Mouse (Mus musculus): ENCODE data around the gene Ttc23l.
"Not testable (repeated sequence)": the region's sequence is repeated elsewhere in the genome, so short reads cannot be mapped to it uniquely, and the experiment has no call there.

The Ttc23l gene

DNA sequence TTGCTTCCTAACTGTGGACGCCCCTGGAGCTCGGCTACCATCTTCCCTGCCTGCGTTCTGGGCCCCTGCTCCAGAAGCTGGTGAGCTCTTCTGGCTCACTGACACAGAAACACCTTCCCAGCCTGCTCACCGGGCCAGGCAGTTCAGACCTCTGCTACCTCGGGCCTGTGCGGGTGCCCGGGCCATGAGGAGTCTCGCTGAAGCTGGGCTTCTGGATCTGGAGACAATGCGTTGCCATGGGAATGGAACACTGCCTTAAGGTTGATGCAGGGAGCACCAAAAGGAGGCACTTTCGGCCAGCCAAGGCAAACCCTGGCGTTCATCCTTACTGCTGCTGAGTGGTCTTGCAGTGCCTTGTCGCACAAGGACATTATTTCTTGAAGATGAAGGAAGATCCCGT is at the start of gene Ttc23l:
Gene Ttc23l, minus strand, starts transcription at position 204 of the 400 bp plus-strand sequence.
- DNase-seq (ENCODE audit: low spot score), result no peak

- DNase-seq (ENCODE audit: low spot score), result no peak
Measured at GRCm38 (mm10) chr15:10599413-10599812, 40.9 kb upstream of the Ttc23l start.

DNA sequence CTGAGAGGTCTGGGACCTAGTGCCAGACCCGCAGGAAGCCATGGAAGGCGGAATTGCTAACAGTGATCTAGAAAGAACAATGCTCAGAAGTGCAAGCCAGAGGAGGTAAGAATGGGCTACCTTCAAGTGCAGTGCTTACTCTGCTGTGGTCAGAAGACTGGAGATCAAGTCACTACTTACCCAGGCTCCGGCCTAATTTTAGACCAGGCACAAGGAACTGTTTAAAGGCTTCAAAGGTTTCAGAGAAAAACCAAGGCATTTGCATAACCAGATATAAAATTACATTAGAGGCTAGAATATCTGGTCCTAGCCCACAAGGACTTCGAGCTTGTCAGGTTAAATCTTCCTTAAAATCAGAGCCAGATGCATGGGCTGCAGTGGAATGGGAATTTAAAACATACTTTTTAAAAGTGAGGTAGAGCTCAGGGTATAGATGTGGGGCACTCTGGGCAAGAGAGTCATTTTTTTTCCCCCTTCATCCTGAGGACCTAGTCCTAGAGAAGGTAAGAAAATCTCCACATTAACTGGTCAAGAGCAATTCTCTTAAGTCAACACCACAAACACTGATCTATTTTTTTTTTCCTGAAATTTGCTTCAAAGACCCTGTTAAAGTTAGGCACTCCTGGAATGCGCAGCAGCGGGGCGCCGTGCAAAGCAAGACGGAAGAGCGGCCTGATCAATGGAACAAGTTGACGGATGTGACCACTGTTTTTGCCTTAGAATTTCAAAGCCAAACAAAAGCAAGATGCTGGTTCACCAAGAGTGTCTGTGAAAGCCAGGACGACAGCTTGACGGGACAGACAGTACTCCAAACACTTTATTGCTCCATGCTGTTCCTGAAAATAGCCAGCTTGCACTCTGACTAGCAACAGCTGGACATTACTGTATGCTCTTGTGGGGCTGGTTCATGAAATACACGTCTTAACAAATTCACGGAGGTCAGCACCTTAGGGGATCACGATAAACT is 40.1 kb upstream of the Ttc23l start:
- no peak for DNase-seq (ENCODE audit: low spot score)

DNA sequence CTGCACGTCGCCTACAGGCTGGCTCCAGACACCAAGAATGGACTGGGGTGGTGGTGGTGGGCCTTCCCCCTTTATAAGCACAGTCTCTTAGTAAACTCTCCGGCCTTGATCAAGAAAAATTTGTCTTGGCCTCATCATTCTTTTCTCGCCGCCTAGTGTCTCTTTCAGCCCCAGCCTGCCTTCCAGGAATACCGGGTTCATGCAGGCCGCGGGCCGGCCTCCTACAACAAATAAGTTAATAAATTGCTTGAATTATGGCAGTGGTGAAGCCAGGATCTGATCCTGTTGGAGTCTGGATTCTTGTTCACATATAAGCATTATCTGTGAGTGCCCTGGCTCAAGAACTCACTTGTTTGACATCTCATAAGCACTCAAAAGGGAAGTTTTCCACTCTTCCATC is 38.4 kb upstream of the Ttc23l start:
- DNase-seq (ENCODE audit: low spot score), result no peak

DNA sequence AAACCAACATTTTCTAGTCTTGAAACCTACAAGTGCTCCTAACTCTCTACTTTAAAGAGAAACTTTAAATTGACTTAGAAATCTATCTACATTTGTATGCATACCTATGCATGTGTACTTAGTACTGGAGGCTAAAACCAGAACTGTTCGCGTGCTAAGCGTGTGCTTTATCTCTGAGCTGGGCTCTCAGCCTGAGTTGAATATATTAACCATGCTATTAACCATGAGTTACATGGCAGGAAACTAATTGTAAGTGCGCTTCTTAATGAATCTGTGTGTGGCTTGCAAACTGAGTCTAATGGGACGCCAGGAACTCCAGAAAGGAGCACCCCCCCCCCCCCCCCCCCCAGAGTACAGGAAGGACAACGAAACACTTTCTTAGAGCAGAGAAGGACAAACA is 36.9 kb upstream of the Ttc23l start:
- no peak for DNase-seq (ENCODE audit: low spot score)

DNA sequence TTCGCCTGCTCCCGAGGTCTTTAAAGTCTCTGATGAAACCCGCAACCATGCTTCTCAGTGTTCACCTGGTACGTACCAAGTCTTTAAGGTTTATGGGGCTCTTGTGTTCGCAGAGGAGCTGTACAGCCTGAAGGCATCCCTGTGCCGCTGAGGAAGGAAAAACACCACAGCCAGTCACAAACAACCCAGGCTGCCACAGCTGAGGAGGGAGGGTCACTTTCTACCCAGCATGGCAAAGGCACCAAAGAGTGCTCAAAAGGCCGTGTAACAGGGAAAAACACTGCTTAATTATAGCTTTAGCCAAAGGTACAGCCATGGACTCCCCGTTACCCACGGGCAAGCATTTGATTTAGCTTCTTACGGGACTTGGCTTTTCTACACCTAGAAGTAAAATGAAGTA is 36.4 kb upstream of the Ttc23l start:
- no peak for DNase-seq (ENCODE audit: low spot score)

DNA sequence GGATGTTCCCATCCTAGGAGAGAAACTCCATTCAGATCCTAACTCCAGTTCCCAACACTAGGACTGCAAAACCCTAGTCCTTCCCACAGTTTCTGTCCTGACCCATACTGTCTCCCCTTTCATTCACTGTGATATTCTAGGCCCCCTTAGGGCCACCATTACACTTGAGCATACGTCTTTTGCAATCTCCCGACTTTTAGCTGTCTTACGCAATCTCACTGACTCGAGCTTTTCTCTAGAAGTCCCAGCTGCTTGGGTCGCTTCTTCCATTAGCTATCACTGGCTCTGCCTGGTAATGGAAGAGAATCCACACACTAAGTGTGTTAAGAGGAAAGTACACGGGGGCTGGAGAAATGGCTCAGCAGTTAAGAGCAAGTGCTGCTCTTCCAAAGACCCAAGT is 34.6 kb upstream of the Ttc23l start:
- no peak for DNase-seq (ENCODE audit: low spot score)

GRCm38 (mm10) chr15:10586565-10586964 is 28.1 kb upstream of the Ttc23l start:
- DNase-seq (ENCODE audit: low spot score), result no peak

- DNase-seq (ENCODE audit: low spot score), result no peak
Measured at GRCm38 (mm10) chr15:10584359-10585187, 26.1 kb upstream of the Ttc23l start.

DNA sequence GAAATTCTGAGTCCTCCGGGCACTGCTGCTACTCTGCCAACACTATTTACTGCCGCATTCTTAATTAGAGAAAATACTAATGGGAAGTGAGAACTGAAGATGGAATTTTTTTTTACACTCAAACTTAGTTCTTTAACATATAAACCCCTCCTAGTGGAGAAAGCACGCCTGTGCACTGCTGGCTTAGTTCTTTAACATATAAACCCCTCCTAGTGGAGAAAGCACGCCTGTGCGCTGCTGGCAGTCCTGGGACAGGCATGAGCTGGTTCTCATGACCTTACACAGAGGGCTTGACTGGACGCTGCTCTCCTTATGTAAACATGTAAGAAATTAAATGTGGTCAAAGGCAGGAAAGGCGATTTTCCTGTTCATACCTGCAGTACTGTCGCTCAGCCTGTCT is 24.9 kb upstream of the Ttc23l start:
- peak; percentile 12 for DNase-seq (ENCODE audit: low spot score)

DNA sequence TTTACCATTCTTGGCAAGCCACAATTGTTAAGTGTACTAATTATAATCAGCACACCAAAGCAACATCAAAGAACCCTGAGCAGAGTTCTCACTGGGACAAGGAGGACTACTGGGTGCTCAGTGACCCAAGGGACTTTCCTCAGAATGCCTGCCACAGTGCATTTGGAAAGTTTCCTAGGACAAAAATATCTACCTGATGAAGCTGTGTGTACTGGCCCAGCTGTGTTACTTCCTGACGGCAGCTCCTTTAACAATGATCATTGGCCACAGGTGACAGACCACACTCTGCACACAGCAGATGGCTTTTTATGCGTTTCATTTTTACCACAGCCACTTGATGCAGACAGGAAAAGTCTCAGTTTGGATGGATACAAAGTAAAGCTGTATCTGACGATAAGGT is 20.7 kb upstream of the Ttc23l start:
- no peak for DNase-seq (ENCODE audit: low spot score)

DNA sequence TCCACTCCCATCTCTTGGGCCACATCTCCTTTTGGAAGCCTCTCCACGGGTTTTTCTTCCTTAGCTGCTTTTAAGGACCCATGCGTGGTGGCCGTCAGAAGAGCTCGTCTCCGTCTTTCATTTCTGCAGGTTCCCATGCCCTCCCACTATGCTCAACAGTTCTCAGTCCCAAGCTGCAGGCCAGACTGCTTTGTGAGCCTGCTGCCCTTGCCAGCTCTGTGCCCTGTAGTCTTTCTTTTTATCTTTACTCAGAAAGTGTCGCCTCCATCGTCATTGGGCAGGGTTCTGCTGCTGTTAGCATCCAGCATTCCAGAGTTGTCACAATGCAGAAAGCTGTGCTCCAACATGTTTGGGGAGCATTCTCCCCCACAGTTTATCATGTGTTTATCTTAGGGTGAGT is 8.0 kb upstream of the Ttc23l start:
- DNase-seq (ENCODE audit: low spot score), result no peak

- DNase-seq (ENCODE audit: low spot score), result no peak
Measured at GRCm38 (mm10) chr15:10564201-10564600, 5.7 kb upstream of the Ttc23l start.

DNA sequence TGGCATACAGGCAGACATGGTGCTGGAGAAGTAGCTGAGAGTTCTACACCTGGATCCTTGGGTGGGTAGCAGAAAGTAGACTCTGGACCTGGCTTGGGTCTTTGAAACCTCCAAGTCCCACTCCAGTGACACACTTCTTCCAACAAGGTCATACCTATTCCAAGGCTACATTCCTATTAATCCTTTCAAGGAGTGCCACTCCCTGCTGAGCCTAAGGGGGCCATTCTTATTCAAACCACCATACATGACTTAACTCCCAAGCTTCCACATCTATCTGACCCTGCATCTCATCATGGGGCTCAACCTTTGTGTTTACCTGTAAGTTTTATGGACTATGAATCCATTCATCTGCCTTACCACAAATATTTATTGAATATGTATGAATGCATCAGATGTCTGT is 3.8 kb upstream of the Ttc23l start:
- DNase-seq (ENCODE audit: low spot score), result no peak

DNA sequence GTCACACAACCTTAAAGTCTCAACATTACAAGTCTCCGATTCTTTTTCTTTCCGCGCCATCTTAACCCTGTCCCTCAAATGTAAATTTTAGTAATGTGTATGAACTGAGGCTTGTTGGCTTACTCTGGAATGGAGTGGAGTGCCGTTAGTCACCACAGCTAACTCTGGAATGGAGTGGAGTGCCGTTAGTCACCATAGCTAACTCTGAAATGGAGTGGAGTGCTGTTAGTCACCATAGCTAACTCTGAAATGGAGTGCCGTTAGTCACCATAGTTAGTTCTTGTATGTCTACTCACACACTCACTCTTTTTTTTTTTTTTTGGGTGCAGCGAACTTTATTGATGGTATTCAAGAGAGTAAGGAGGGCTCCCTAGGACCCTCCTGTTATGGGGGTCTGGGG is 1.5 kb upstream of the Ttc23l start:
- no peak for DNase-seq (ENCODE audit: low spot score)

DNA sequence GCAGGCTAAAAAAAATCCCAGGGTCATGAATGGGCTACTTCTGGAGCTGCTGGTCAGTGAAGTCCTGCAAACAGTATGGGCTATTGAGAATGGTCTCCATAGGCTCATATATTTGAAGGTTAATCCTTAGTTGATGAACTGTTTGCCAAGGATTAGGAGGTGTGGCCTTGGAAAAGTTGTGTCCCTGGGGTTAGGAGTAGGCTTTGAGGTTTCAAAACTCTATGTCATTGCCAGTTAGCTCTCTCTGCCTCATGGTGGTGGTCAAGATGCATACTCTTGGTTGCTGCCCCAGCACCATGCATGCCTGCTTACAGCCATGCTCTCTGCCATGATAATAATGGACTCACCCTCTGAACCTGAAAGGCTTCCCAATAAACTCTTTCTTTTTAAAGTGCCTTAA is 4.1 kb downstream of the Ttc23l start:
- DNase-seq (ENCODE audit: low spot score), result no peak

GRCm38 (mm10) chr15:10540271-10541088 is 18.0 kb downstream of the Ttc23l start:
- DNase-seq (ENCODE audit: low spot score), result no peak

GRCm38 (mm10) chr15:10535969-10536368 is 22.5 kb downstream of the Ttc23l start:
- no peak for DNase-seq (ENCODE audit: low spot score)

DNA sequence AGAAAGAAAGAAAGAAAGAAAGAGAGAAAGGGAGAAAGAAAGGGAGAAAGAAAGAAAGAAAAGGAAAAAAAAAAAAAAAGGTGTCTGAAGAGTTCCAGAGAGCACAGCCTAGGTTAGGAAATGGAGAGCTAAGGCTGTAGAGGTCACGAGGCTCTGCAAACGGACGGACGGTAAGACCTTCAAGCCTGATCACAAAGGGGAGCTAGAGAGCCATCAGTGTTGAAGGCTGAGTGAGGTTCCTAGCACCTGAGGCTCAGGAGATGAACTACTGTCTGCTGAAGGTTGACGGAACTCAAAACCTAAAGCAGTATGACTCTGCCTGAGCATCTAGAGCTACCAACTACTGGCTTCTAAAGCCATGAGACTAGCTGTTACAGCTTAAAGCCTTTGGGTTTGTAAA is 23.9 kb downstream of the Ttc23l start:
- no peak for DNase-seq (ENCODE audit: low spot score)

DNA sequence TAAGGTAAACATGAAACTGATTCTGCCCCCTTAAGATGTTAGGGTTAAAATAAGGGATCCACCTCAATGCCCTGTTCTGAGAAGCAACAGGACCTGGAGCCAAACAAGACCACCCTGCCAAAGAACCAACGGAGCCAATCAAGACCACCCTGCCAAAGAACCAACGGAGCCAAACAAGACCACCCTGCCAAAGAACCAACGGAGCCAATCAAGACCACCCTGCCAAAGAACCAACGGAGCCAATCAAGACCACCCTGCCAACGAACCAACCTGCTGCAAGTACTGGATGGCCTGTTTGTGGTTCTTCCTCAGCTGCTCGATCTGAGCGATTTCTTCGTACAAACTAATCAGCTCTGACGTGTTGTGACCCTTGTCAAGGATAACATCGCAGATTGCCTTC is 25.1 kb downstream of the Ttc23l start:
- DNase-seq (ENCODE audit: low spot score), result not testable (repeated sequence)

- no peak for DNase-seq (ENCODE audit: low spot score)
Measured at GRCm38 (mm10) chr15:10531352-10531751, 27.1 kb downstream of the Ttc23l start.

GRCm38 (mm10) chr15:10525896-10526295 is 32.6 kb downstream of the Ttc23l start:
- no peak for DNase-seq (ENCODE audit: low spot score)
